Mouse (Mus musculus) hindbrain, embryonic 16.5 days (tissue): Measurements from ENCODE around the gene Rrnad1. TPM values are rescaled to one million over a fixed set of nuclear protein-coding genes. Genes with fewer than 3 reads are reported as not detected.
A peak's percentile ranks its signal among the peaks of the same experiment; 100 is the strongest.

ENCODE experiments used
- ATAC-seq: fragments of 200-750 bp; cut with Nextera tagmentation; 2 replicates; pipeline ENCODE4 v1.8.0; 2017; ENCODE audit warnings: moderate TSS enrichment, moderate library complexity
- H3K27ac ChIP-seq: fragments of 300-500 bp; sonication (generic); 2 replicates; pipeline ENCODE4 v1.5.1; 2014; ENCODE audit warnings: low read depth, mild to moderate bottlenecking, control low read depth, low read length, moderate library complexity
- H3K27me3 ChIP-seq: fragments of 300-500 bp; sonication (generic); replicated peaks from 2 replicates; pipeline ENCODE4 v1.6.1; 2014; ENCODE audit warnings: low read length; ENCODE audit not compliant: control insufficient read depth, insufficient read depth
- H3K36me3 ChIP-seq: fragments of 300-500 bp; sonication (generic); 2 replicates; pipeline ENCODE4 v1.6.1; 2014; ENCODE audit warnings: mild to moderate bottlenecking, low read length, moderate library complexity, mixed read lengths; ENCODE audit not compliant: control insufficient read depth, insufficient read depth
- H3K4me1 ChIP-seq: fragments of 300-500 bp; sonication (generic); 2 replicates; pipeline ENCODE4 v1.6.1; 2014; ENCODE audit warnings: low read depth, low read length; ENCODE audit not compliant: control insufficient read depth, insufficient read depth
- H3K4me2 ChIP-seq: fragments of 300-500 bp; sonication (generic); 2 replicates; pipeline ENCODE4 v1.6.1; 2014; ENCODE audit warnings: mild to moderate bottlenecking, low read length, control low read depth, moderate library complexity
- H3K4me3 ChIP-seq: fragments of 300-500 bp; sonication (generic); 2 replicates; pipeline ENCODE4 v1.5.1; 2014; ENCODE audit warnings: mild to moderate bottlenecking, low read length, control low read depth, moderate library complexity
- H3K9ac ChIP-seq: fragments of 300-500 bp; sonication (generic); 2 replicates; pipeline ENCODE4 v1.6.1; 2014; ENCODE audit warnings: low read depth, mild to moderate bottlenecking, control low read depth, low read length, moderate library complexity
- H3K9me3 ChIP-seq: fragments of 300-500 bp; sonication (generic); 2 replicates; pipeline ENCODE4 v1.6.1; 2014; ENCODE audit warnings: mild to moderate bottlenecking, low read length, moderate library complexity; ENCODE audit not compliant: control insufficient read depth
- WGBS: fragments of 180-500 bp; shearing (Covaris S2); extraction: QIAGEN DNeasy Blood & Tissue Kit; methylation state at CpG from one replicate; pipeline ENCODE4 v1.1.7; 2014; 5-methylcytosine and 5-hydroxymethylcytosine counted together
- polyA plus RNA-seq: library from polyadenylated mRNA; unstranded; fragments of >200 nt; fragmentation: Nextera tagmentation; extraction: Ambion mirVana; gene quantifications from 2 replicates; pipeline ENCODE4 v1.2.1, GENCODE M21; 2015

The Rrnad1 gene
- polyA plus RNA-seq, 1 experiment from 2014 or later = 20.5 TPM

GRCm38 (mm10) chr3:87951946-87952345, 21.4 kb upstream of the Rrnad1 start:
- Histone ChIP-seq H3K9me3 (no peaks in the 10 kb centered on the region), H3K27ac (no peak overlapping the region), H3K36me3 (no peaks in the 10 kb centered on the region), H3K9ac (no peak overlapping the region), H3K27me3 (no peaks in the 10 kb centered on the region; the same call in none of the 2 replicates), H3K4me3 (peak overlapping the region; percentile 5; the same call in 1 of the 2 replicates), H3K4me1 (peaks cover 33% of the 10 kb centered on the region), H3K4me2 (peak overlapping the region; percentile 38)
- WGBS = 18% methylated on average over 12 of the region's 12 CpGs
- no peak for ATAC-seq

- H3K9me3 ChIP-seq = no peaks in the 10 kb centered on the region
- no peak overlapping the region; the same call in 1 of the 2 replicates for H3K4me3 ChIP-seq
- no peak for ATAC-seq
- no peaks in the 10 kb centered on the region for H3K36me3 ChIP-seq
- H3K4me1 ChIP-seq = peaks cover 37% of the 10 kb centered on the region
- no peaks in the 10 kb centered on the region; the same call in none of the 2 replicates for H3K27me3 ChIP-seq
- H3K4me2 ChIP-seq = peak overlapping the region; percentile 21
- H3K9ac ChIP-seq = no peak overlapping the region; the same call in 1 of the 2 replicates
- H3K27ac ChIP-seq = no peak overlapping the region
- 13% methylated on average over 13 of the region's 13 CpGs for WGBS
These were observed 19.5 kb upstream of the Rrnad1 start for GRCm38 (mm10) chr3:87949955-87950515.

- Histone ChIP-seq H3K36me3 (no peaks in the 10 kb centered on the region), H3K4me3 (peak overlapping the region; percentile 1), H3K4me2 (peak overlapping the region; percentile 80), H3K9me3 (no peaks in the 10 kb centered on the region), H3K4me1 (peaks cover 39% of the 10 kb centered on the region), H3K27ac (no peak overlapping the region), H3K27me3 (no peaks in the 10 kb centered on the region; the same call in none of the 2 replicates), H3K9ac (peak overlapping the region; percentile 4)
- no peak for ATAC-seq
- WGBS = 17% methylated on average over 16 of the region's 16 CpGs
These were observed 18.9 kb upstream of the Rrnad1 start for GRCm38 (mm10) chr3:87949266-87949954.

GRCm38 (mm10) chr3:87948378-87949265, 18.1 kb upstream of the Rrnad1 start, which contains the start of gene Crabp2:
Crabp2 (plus strand) TSS chr3:87948666.
- Histone ChIP-seq H3K4me2 (peak within 1 kb of the TSS; percentile 80), H3K27me3 (no peaks in the 10 kb centered on the region; the same call in none of the 2 replicates), H3K4me1 (peaks cover 39% of the 10 kb centered on the region), H3K4me3 (peak within 1 kb of the TSS; percentile 32), H3K9me3 (no peaks in the 10 kb centered on the region), H3K36me3 (no peaks in the 10 kb centered on the region), H3K27ac (no peak within 1 kb of the TSS), H3K9ac (peak within 1 kb of the TSS; percentile 51)
- no peak for ATAC-seq
- 3% methylated on average over 35 of the region's 35 CpGs for WGBS

- no peak overlapping the region for H3K27ac ChIP-seq
These were observed 17.3 kb upstream of the Rrnad1 start for GRCm38 (mm10) chr3:87947811-87948199.

GRCm38 (mm10) chr3:87947056-87947810, 16.7 kb upstream of the Rrnad1 start:
- no peak overlapping the region for H3K27ac ChIP-seq
- H3K9ac ChIP-seq = peak overlapping the region; percentile 51
- H3K4me2 ChIP-seq = peak overlapping the region; percentile 80
- 8% methylated on average over 26 of the region's 26 CpGs for WGBS
- H3K4me1 ChIP-seq = peaks cover 34% of the 10 kb centered on the region
- H3K27me3 ChIP-seq = no peaks in the 10 kb centered on the region; the same call in none of the 2 replicates
- H3K36me3 ChIP-seq = no peaks in the 10 kb centered on the region
- H3K4me3 ChIP-seq = peak overlapping the region; percentile 32
- ATAC-seq = no peak
- H3K9me3 ChIP-seq = no peaks in the 10 kb centered on the region

More at GRCm38 (mm10) chr3:87947811-87948199, 17.3 kb upstream of the Rrnad1 start:
- Histone ChIP-seq H3K36me3 (no peaks in the 10 kb centered on the region), H3K4me3 (peak overlapping the region; percentile 32), H3K4me2 (peak overlapping the region; percentile 80), H3K9ac (peak overlapping the region; percentile 51), H3K27me3 (no peaks in the 10 kb centered on the region; the same call in none of the 2 replicates), H3K9me3 (no peaks in the 10 kb centered on the region), H3K4me1 (peaks cover 39% of the 10 kb centered on the region)
- 2% methylated on average over 17 of the region's 17 CpGs for WGBS
- ATAC-seq = no peak

GRCm38 (mm10) chr3:87946541-87946860, 16.0 kb upstream of the Rrnad1 start:
- H3K4me1 ChIP-seq = peaks cover 33% of the 10 kb centered on the region

GRCm38 (mm10) chr3:87945781-87946540, 15.4 kb upstream of the Rrnad1 start:
- H3K27ac ChIP-seq = no peak overlapping the region
- H3K36me3 ChIP-seq = peaks cover 8% of the 10 kb centered on the region
- 19% methylated on average over 12 of the region's 12 CpGs for WGBS
- H3K4me3 ChIP-seq = no peak overlapping the region
- peaks cover 33% of the 10 kb centered on the region for H3K4me1 ChIP-seq
- no peaks in the 10 kb centered on the region for H3K9me3 ChIP-seq
- no peak overlapping the region for H3K9ac ChIP-seq
- H3K4me2 ChIP-seq = no peak overlapping the region
- no peak for ATAC-seq
- H3K27me3 ChIP-seq = no peaks in the 10 kb centered on the region; the same call in none of the 2 replicates

More at GRCm38 (mm10) chr3:87946541-87946860, 16.0 kb upstream of the Rrnad1 start:
- no peak overlapping the region for H3K4me2 ChIP-seq
- no peak for ATAC-seq
- peaks cover 3% of the 10 kb centered on the region for H3K36me3 ChIP-seq
- no peaks in the 10 kb centered on the region; the same call in none of the 2 replicates for H3K27me3 ChIP-seq
- H3K4me3 ChIP-seq = no peak overlapping the region
- H3K27ac ChIP-seq = no peak overlapping the region
- WGBS = 11% methylated on average over 1 of the region's 1 CpGs
- no peaks in the 10 kb centered on the region for H3K9me3 ChIP-seq
- no peak overlapping the region for H3K9ac ChIP-seq
